Mouse (Mus musculus) brain, embryonic 18.5 days (tissue): ENCODE results near the gene Vps13c.
A peak's percentile ranks its signal among the peaks of the same experiment; 100 is the strongest.

Source experiments
- DNase-seq: peaks from one replicate; pipeline ENCODE4 v3.0.0-alpha.2; 2012; ENCODE audit warnings: low read depth, low spot score

The Vps13c gene

GRCm38 (mm10) chr9:67878197-67878769 is 38.1 kb downstream of the Vps13c start:
- DNase-seq, result no peak

GRCm38 (mm10) chr9:67883349-67883984 is 43.3 kb downstream of the Vps13c start:
- DNase-seq, result no peak

GRCm38 (mm10) chr9:67884095-67884494 is 43.9 kb downstream of the Vps13c start:
- DNase-seq, result no peak

- DNase-seq, result no peak
Observed at GRCm38 (mm10) chr9:67886981-67887720, 47.0 kb downstream of the Vps13c start.

- DNase-seq, result no peak
Observed at GRCm38 (mm10) chr9:67893474-67893873, 53.3 kb downstream of the Vps13c start.

- DNase-seq, result no peak
Observed at GRCm38 (mm10) chr9:67896646-67897295, 56.6 kb downstream of the Vps13c start.

GRCm38 (mm10) chr9:67900398-67900797 is 60.2 kb downstream of the Vps13c start:
- DNase-seq, result no peak

- DNase-seq, result no peak
Observed at GRCm38 (mm10) chr9:67904355-67904754, 64.2 kb downstream of the Vps13c start.

- no peak for DNase-seq
Observed at GRCm38 (mm10) chr9:67905541-67905940, 65.3 kb downstream of the Vps13c start.

- no peak for DNase-seq
Observed at GRCm38 (mm10) chr9:67914681-67915080, 74.5 kb downstream of the Vps13c start.

- DNase-seq, result no peak
Observed at GRCm38 (mm10) chr9:67922350-67922749, 82.2 kb downstream of the Vps13c start.

- DNase-seq, result no peak
Observed at GRCm38 (mm10) chr9:67930629-67931028, 90.4 kb downstream of the Vps13c start.

GRCm38 (mm10) chr9:67937286-67937685 is 97.1 kb downstream of the Vps13c start:
- no peak for DNase-seq

GRCm38 (mm10) chr9:67955466-67956010 is 115.3 kb downstream of the Vps13c start:
- no peak for DNase-seq

- DNase-seq, result no peak
Observed at GRCm38 (mm10) chr9:67961953-67962352, 121.8 kb downstream of the Vps13c start.

- DNase-seq, result no peak
Observed at GRCm38 (mm10) chr9:67965889-67966288, 125.7 kb downstream of the Vps13c start.

- no peak for DNase-seq
Observed at GRCm38 (mm10) chr9:67967011-67967410, 126.8 kb downstream of the Vps13c start.

GRCm38 (mm10) chr9:67973451-67973850 is 133.3 kb downstream of the Vps13c start:
- peak; percentile 30 for DNase-seq

GRCm38 (mm10) chr9:67975491-67975890 is 135.3 kb downstream of the Vps13c start:
- no peak for DNase-seq

- no peak for DNase-seq
Observed at GRCm38 (mm10) chr9:68006566-68006965, 166.4 kb downstream of the Vps13c start.

GRCm38 (mm10) chr9:68014991-68015396 is 174.8 kb downstream of the Vps13c start:
- peak; percentile 36 for DNase-seq
